9 mouse cellular contexts compared by ENCODE assay signal in the genomic region with DNA sequence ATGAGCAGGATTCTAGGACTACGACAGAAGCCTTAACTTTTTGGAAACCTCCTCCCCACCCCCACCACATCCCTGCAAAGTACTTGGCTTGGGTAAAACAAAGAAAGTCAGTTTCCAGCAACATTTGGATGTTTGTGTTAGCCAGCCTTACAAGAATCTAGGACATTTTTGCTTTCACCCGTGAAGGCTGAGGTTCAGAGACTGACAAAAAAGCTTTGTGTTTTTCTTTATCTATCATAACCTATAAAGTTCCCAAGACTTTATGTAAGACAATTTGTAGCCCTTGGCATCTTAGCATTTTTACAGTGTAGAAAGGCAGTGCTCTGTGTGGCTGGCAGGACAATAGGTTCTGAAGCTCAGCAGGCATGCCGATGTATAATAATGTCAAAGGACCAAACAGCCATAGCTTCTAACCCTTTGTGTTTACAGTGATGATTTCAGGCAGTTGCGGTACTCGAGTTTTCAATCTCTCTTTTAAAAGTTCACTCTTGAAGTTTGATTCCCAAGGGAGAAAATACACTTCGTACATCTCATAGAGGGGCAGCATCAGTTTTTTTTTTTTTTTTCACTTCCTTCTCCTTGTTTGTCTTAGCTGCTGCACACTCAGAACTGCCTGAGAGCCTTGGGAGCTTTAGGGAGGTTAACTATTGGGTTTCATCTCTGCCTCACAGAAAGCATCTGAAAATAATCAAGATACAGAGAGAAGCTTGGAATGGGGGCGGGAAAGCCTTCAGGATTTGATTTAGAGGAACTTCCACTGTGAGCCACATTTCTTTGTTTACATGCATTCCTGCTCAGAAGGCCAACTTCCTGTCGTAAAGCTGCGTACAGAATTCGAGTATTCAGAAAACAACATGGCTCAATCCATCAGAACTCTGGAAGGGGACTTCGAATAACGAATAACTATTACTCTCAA.
DNase-seq lines count a peak whose midpoint lies in the region; ATAC-seq lines count a peak whose summit lies in the region.
"Had no signal": no experiment of that assay in that cellular context is flagged by ENCODE, and none has a peak within 500 bp of the region (broad histone marks: within the 10 kb centered on the region; RNA-seq: fewer than 3 reads in every experiment).

No protein-coding gene starts in this region.

- H3K4me3 ChIP-seq in brown adipose tissue, adult 24 weeks (ENCODE audit: insufficient read depth, low read depth, low read length): no peak overlapping the region
- no peak overlapping the region for H3K4me3 ChIP-seq in hindbrain, embryonic 15.5 days
- H3K4me3 ChIP-seq in limb, embryonic 15.5 days: no peak overlapping the region
- H3K4me3 ChIP-seq in forebrain, embryonic 11.5 days (ENCODE audit: low read depth, low read length): no peak overlapping the region
- H3K4me3 ChIP-seq: heart, embryonic 13.5 days had no signal

- no peak overlapping the region for H3K9ac ChIP-seq in hindbrain, embryonic 15.5 days
- H3K9ac ChIP-seq in limb, embryonic 15.5 days: no peak overlapping the region
- no peak overlapping the region for H3K9ac ChIP-seq in forebrain, embryonic 11.5 days (ENCODE audit: low read length)
- H3K9ac ChIP-seq: heart, embryonic 13.5 days had no signal

- no peaks in the 10 kb centered on the region for H3K9me3 ChIP-seq in hindbrain, embryonic 15.5 days
- no peaks in the 10 kb centered on the region for H3K9me3 ChIP-seq in limb, embryonic 15.5 days
- H3K9me3 ChIP-seq in forebrain, embryonic 11.5 days (ENCODE audit: control insufficient read depth, low read length): no peaks in the 10 kb centered on the region
- H3K9me3 ChIP-seq: heart, embryonic 13.5 days had no signal

- ATAC-seq in hindbrain, embryonic 15.5 days (ENCODE audit: low FRiP score, low read depth): no peak
- ATAC-seq in limb, embryonic 15.5 days (ENCODE audit: insufficient number of reproducible peaks, low FRiP score, low TSS enrichment, low read depth): peak; percentile 35; the same call in 1 of the 2 replicates
- no peak for ATAC-seq in forebrain, embryonic 11.5 days (replicated peaks; ENCODE audit: low FRiP score)

- H3K4me1 ChIP-seq in brown adipose tissue, adult 24 weeks (ENCODE audit: control insufficient read depth, insufficient read depth, insufficient read length, low read length): no peaks in the 10 kb centered on the region
- no peaks in the 10 kb centered on the region; the same call in 1 of the 2 replicates for H3K4me1 ChIP-seq in hindbrain, embryonic 15.5 days (replicated peaks)
- 0 out of 2 replicates have a peak, but pooled peaks cover 10% of the 10 kb centered on the region for H3K4me1 ChIP-seq in limb, embryonic 15.5 days
- no peaks in the 10 kb centered on the region for H3K4me1 ChIP-seq in forebrain, embryonic 11.5 days (replicated peaks; ENCODE audit: control insufficient read depth, insufficient read depth, low read length)
- H3K4me1 ChIP-seq: heart, embryonic 13.5 days had no signal

- 37% methylated on average over 12 of the region's 12 CpGs for WGBS in hindbrain, embryonic 15.5 days
- WGBS in limb, embryonic 15.5 days: 15% methylated on average over 12 of the region's 12 CpGs
- WGBS in forebrain, embryonic 11.5 days: 63% methylated on average over 12 of the region's 12 CpGs

- H3K4me2 ChIP-seq in hindbrain, embryonic 15.5 days: no peak overlapping the region
- peak overlapping the region; percentile 17; the same call in 1 of the 2 replicates for H3K4me2 ChIP-seq in limb, embryonic 15.5 days
- no peak overlapping the region for H3K4me2 ChIP-seq in forebrain, embryonic 11.5 days (ENCODE audit: low read depth, low read length, severe bottlenecking)
- H3K4me2 ChIP-seq: heart, embryonic 13.5 days had no signal

- H3K27me3 ChIP-seq in hindbrain, embryonic 15.5 days: no peaks in the 10 kb centered on the region
- no peaks in the 10 kb centered on the region for H3K27me3 ChIP-seq in limb, embryonic 15.5 days
- H3K27me3 ChIP-seq in forebrain, embryonic 11.5 days (ENCODE audit: control insufficient read depth, insufficient read depth, low read length): no peaks in the 10 kb centered on the region
- H3K27me3 ChIP-seq: heart, embryonic 13.5 days had no signal

- DNase-seq in gastrocnemius, adult 18-20 months (ENCODE audit: low spot score): peak; percentile 11
- DNase-seq in gastrocnemius, postnatal 25 days: no peak
- DNase-seq in forebrain, embryonic 11.5 days (ENCODE audit: low spot score): no peak
- DNase-seq in cerebellum, adult 9-10 months: no peak
- no peak for DNase-seq in right cerebral cortex, adult 2 months (ENCODE audit: low spot score in 2 of 2)

- H3K36me3 ChIP-seq in hindbrain, embryonic 15.5 days: no peaks in the 10 kb centered on the region
- H3K36me3 ChIP-seq in limb, embryonic 15.5 days: no peaks in the 10 kb centered on the region
- H3K36me3 ChIP-seq in forebrain, embryonic 11.5 days (ENCODE audit: control insufficient read depth, insufficient read depth, low read length): no peaks in the 10 kb centered on the region
- H3K36me3 ChIP-seq: heart, embryonic 13.5 days had no signal

- H3K27ac ChIP-seq in brown adipose tissue, adult 24 weeks (replicated peaks; ENCODE audit: low read depth, low read length): peak overlapping the region; percentile 51
- H3K27ac ChIP-seq in hindbrain, embryonic 15.5 days (replicated peaks): 0 out of 2 replicates have a peak overlapping the region, but pooled peaks have one; percentile 1
- H3K27ac ChIP-seq in limb, embryonic 15.5 days: peak overlapping the region; percentile 67
- H3K27ac ChIP-seq in forebrain, embryonic 11.5 days (ENCODE audit: low read depth, low read length): no peak overlapping the region; the same call in 1 of the 2 replicates
- H3K27ac ChIP-seq: heart, embryonic 13.5 days had no signal
